Mouse (Mus musculus) embryonic facial prominence, embryonic 11.5 days (tissue): ENCODE measurements at regions not wholly inside any gene's neighbourhood (a gene's known extent, or its start where the extent isn't known, plus 50 kb on each side); places are given as distances from the start of the nearest gene placed in this dataset.
A peak's percentile ranks its signal among the peaks of the same experiment; 100 is the strongest.

Source experiments
- ATAC-seq: fragments of 200-750 bp; cut with Nextera tagmentation; replicated peaks from 2 replicates; pipeline ENCODE4 v1.8.0; 2017; ENCODE audit warnings: low read depth; ENCODE audit not compliant: insufficient number of reproducible peaks, low FRiP score, low TSS enrichment
- DNase-seq: peaks from one replicate; pipeline ENCODE4 v3.0.0-alpha.2; 2015; ENCODE audit warnings: low spot score
- H3K27ac ChIP-seq: fragments of 300-500 bp; sonication (generic); replicated peaks from 2 replicates; pipeline ENCODE4 v1.5.1; 2014; ENCODE audit warnings: mild to moderate bottlenecking, low read depth, low read length, control low read depth
- H3K27me3 ChIP-seq: fragments of 300-500 bp; sonication (generic); 2 replicates; pipeline ENCODE4 v1.6.1; 2014; ENCODE audit warnings: mild to moderate bottlenecking, low read length, moderate library complexity, mixed read lengths; ENCODE audit not compliant: control insufficient read depth, insufficient read depth
- H3K36me3 ChIP-seq: fragments of 300-500 bp; sonication (generic); replicated peaks from 2 replicates; pipeline ENCODE4 v1.6.1; 2014; ENCODE audit warnings: low read depth, mild to moderate bottlenecking, low read length, moderate library complexity, mixed read lengths; ENCODE audit not compliant: control insufficient read depth, insufficient read depth
- H3K4me1 ChIP-seq: fragments of 300-500 bp; sonication (generic); 2 replicates; pipeline ENCODE4 v1.6.1; 2014; ENCODE audit warnings: low read length, mixed read lengths; ENCODE audit not compliant: control insufficient read depth, insufficient read depth
- H3K4me2 ChIP-seq: fragments of 300-500 bp; sonication (generic); 2 replicates; pipeline ENCODE4 v1.6.1; 2014; ENCODE audit warnings: low read depth, mild to moderate bottlenecking, control low read depth, low read length, moderate library complexity
- H3K4me3 ChIP-seq: fragments of 300-500 bp; sonication (generic); 2 replicates; pipeline ENCODE4 v1.5.1; 2014; ENCODE audit warnings: low read depth, low read length, control low read depth
- H3K9ac ChIP-seq: fragments of 300-500 bp; sonication (generic); replicated peaks from 2 replicates; pipeline ENCODE4 v1.6.1; 2014; ENCODE audit warnings: mild to moderate bottlenecking, control low read depth, low read length
- H3K9me3 ChIP-seq: fragments of 300-500 bp; sonication (generic); replicated peaks from 2 replicates; pipeline ENCODE4 v1.6.1; 2016; ENCODE audit warnings: mild to moderate bottlenecking, low read length, inconsistent platforms, mixed read lengths; ENCODE audit not compliant: control insufficient read depth
- whole genome bisulfite sequencing: fragments of 180-500 bp; shearing (Covaris S2); extraction: QIAGEN DNeasy Blood & Tissue Kit; methylation state at CpG from one replicate; pipeline ENCODE4 v1.1.7; 2014; 5-methylcytosine and 5-hydroxymethylcytosine counted together

DNA sequence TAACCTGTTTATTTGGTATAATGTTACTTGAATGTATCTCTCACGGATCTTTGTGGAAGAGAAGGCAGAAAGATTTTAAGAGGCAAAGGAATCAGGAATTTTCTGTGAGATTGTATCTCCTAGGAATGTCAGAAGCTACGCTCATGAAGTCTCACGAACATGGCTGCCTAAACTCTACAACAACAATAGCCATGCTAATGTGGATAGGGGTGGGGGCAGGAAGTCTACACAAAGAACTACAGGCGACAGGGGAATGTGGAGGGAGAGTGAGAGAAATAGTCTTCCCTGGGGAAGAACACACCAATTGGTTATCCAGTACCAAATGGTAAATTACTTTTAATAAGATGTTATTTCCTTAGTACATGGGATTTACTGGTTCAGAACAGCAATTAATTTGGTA is 164.3 kb upstream of the Zfp462 start:
- ATAC-seq = no peak
- H3K27ac ChIP-seq = no peak overlapping the region
- no peaks in the 10 kb centered on the region for H3K9me3 ChIP-seq
- H3K4me1 ChIP-seq = no peaks in the 10 kb centered on the region
- H3K27me3 ChIP-seq = no peaks in the 10 kb centered on the region
- H3K9ac ChIP-seq = no peak overlapping the region
- H3K4me2 ChIP-seq = no peak overlapping the region
- no peak for DNase-seq
- 62% methylated on average over 4 of the region's 4 CpGs for WGBS
- no peak overlapping the region for H3K4me3 ChIP-seq
- H3K36me3 ChIP-seq = no peaks in the 10 kb centered on the region

DNA sequence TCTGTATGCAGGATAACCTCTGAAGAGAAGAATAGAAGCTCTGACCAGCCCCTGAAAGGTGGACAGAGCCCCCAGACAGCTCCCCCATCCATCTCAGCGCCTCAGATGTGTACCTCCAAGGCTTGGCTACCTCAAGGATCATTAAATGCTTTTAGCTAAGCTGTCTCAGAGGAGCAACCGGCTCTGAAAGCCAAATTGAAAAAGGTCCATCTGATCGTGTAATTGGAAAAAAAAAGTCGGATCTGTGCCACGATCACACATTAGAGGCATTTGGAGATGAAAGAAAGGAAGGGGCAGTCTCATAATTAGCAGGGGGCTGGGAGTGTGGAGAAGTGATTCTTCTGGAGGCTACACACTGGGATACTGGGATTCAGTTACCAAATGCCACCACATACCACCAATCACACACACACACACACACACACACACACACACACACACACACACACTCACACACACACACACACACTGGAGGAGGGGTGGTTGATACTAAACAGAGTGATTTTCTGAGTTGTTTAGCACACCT is 153.6 kb upstream of the Zfp462 start:
- H3K27ac ChIP-seq = no peak overlapping the region
- no peak overlapping the region for H3K4me3 ChIP-seq
- DNase-seq = no peak
- no peak for ATAC-seq
- no peaks in the 10 kb centered on the region for H3K27me3 ChIP-seq
- no peaks in the 10 kb centered on the region for H3K36me3 ChIP-seq
- no peak overlapping the region for H3K4me2 ChIP-seq
- whole genome bisulfite sequencing = 67% methylated on average over 5 of the region's 5 CpGs
- no peaks in the 10 kb centered on the region for H3K4me1 ChIP-seq
- H3K9me3 ChIP-seq = no peaks in the 10 kb centered on the region
- H3K9ac ChIP-seq = no peak overlapping the region

DNA sequence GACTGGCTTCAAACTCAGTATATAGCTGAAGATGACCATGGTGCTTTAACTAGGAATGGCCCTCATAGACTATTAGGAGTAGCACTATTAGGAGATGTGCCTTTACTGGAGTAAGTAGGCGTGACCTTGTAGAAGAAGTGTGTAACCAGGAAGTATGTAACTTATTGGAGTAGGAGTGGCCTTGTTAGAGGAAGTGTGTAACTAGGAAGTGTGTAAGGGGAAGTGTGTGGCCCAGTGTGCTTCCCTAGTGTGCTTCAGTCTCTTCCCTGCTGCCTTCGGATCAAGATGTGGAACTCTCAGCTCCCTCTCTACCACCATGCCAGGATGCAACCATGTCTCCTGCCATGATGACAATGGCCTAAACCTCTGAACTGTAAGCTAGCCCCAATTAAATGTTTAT is 151.0 kb upstream of the Zfp462 start:
- ATAC-seq = no peak
- H3K27me3 ChIP-seq = no peaks in the 10 kb centered on the region
- no peaks in the 10 kb centered on the region for H3K36me3 ChIP-seq
- H3K4me3 ChIP-seq = no peak overlapping the region
- no peak overlapping the region for H3K4me2 ChIP-seq
- WGBS = 90% methylated on average over 2 of the region's 2 CpGs
- no peaks in the 10 kb centered on the region for H3K9me3 ChIP-seq
- no peak for DNase-seq
- H3K27ac ChIP-seq = no peak overlapping the region
- H3K9ac ChIP-seq = no peak overlapping the region
- H3K4me1 ChIP-seq = no peaks in the 10 kb centered on the region

DNA sequence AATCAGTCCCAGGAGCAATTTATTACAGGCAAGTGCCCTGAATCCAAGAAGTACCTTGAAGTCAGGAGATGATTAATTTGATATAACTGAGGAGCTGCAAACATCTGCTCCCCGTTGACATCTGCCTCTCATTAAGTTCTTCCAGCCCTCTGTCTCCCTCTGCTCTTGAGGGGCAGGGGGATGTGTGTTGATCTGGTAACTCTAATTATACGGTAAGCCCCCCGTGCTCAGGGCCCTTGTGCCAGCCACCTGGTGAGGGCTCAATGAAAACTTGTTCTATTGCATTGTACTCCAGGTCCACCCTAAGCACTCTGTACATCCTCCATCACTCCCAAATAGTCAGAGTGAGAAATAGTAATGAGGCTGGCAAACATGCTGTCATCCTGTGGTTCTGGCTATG is 149.6 kb upstream of the Zfp462 start:
- 15% methylated on average over 3 of the region's 3 CpGs for WGBS
- Histone ChIP-seq H3K9ac (no peak overlapping the region), H3K27ac (no peak overlapping the region), H3K4me2 (no peak overlapping the region), H3K36me3 (no peaks in the 10 kb centered on the region), H3K4me3 (no peak overlapping the region), H3K9me3 (no peaks in the 10 kb centered on the region), H3K27me3 (no peaks in the 10 kb centered on the region), H3K4me1 (no peaks in the 10 kb centered on the region)
- no peak for ATAC-seq
- peak; percentile 69 for DNase-seq

DNA sequence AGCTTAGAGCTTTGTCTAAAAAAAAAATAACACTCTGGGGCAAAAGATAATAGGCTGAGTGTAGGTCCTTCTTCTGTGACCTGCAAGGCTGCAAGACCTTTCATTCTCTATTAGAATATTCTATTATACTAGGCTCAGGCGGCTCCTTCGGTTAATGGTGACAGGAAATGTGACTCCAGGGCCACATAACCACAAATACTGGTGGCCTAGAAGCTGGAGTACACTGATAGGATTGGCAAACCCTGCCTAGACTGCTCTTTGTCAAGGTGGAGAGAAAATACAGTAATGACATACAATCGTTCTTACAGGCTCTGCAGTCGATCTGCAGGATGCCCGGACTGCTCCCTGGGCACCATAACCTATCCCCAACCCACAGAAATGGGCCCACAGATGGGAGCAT is 146.3 kb upstream of the Zfp462 start:
- H3K9ac ChIP-seq = no peak overlapping the region
- no peak overlapping the region for H3K27ac ChIP-seq
- H3K4me1 ChIP-seq = no peaks in the 10 kb centered on the region
- H3K9me3 ChIP-seq = no peaks in the 10 kb centered on the region
- no peak for ATAC-seq
- no peak for DNase-seq
- H3K4me3 ChIP-seq = no peak overlapping the region
- H3K4me2 ChIP-seq = no peak overlapping the region
- no peaks in the 10 kb centered on the region for H3K27me3 ChIP-seq
- 85% methylated on average over 5 of the region's 5 CpGs for WGBS
- no peaks in the 10 kb centered on the region for H3K36me3 ChIP-seq

DNA sequence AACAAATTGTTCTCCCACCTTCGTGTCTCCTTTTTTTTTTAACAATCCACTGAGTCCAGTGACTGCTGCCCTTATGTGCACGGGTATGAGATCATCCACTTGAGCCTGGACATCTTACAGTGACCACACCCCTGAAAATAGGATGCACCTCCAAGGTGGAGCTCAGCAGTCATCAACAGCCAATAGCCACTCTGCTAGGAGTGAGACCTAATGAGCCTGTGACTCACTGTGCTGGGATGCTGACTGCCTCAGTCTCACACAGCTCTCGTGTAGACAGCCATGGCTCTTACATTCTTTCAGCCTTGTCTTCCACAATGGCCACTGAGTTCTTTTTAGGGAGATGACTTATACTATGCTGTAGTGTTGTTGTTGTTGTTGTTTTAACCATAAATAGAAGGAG is 133.7 kb upstream of the Zfp462 start:
- no peaks in the 10 kb centered on the region for H3K36me3 ChIP-seq
- DNase-seq = no peak
- H3K4me1 ChIP-seq = no peaks in the 10 kb centered on the region
- no peaks in the 10 kb centered on the region for H3K9me3 ChIP-seq
- 65% methylated on average over 3 of the region's 3 CpGs for WGBS
- no peak overlapping the region for H3K27ac ChIP-seq
- H3K9ac ChIP-seq = no peak overlapping the region
- H3K27me3 ChIP-seq = no peaks in the 10 kb centered on the region
- H3K4me2 ChIP-seq = no peak overlapping the region
- no peak for ATAC-seq
- H3K4me3 ChIP-seq = no peak overlapping the region

DNA sequence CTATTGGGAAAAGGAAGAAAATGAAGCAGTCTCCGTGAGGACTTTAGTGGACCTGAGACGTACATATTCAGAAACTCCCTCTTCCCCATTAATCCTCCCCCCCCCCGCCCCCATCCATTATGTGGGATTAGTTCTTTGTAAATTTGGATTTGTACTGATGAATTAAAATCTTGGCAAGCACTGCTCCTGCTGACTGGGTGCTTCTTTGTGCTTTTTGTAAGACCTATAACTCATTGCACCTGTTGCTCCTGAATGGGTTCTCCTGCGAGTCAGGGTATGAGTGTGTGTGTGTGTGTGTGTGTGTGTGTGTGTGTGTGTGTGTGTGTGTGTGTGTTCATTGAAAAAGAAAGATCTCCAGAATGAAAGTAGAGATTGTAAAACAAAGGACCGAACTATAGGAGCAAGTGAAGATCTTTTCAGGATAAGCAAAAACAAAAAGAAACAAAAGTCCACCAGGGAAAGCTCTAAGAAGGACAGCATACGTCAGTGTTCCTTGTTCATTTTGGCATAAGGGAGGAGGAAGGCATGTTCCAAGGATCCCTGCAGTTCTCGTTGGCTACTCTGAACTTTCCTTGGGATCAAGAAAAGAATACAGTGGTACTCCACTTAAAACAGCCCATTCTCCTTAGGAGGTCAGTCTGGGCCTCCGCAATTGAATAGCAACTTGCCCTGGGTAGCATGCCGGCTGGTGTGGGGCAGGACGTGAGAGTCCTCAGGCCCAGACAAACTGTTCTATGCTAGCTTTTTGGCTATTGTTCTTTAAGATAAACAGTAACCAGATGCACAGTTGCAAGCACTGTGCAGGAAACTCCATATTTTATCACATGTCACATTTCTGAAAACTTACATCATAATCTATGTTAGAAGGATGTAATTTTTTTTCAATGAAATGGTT is 131.9 kb upstream of the Zfp462 start:
- Histone ChIP-seq H3K27me3 (no peaks in the 10 kb centered on the region), H3K36me3 (no peaks in the 10 kb centered on the region), H3K4me3 (no peak overlapping the region), H3K4me1 (no peaks in the 10 kb centered on the region), H3K9ac (no peak overlapping the region), H3K27ac (no peak overlapping the region), H3K9me3 (no peaks in the 10 kb centered on the region), H3K4me2 (no peak overlapping the region)
- ATAC-seq (no peak), DNase-seq (no peak)
- 63% methylated on average over 10 of the region's 10 CpGs for WGBS

DNA sequence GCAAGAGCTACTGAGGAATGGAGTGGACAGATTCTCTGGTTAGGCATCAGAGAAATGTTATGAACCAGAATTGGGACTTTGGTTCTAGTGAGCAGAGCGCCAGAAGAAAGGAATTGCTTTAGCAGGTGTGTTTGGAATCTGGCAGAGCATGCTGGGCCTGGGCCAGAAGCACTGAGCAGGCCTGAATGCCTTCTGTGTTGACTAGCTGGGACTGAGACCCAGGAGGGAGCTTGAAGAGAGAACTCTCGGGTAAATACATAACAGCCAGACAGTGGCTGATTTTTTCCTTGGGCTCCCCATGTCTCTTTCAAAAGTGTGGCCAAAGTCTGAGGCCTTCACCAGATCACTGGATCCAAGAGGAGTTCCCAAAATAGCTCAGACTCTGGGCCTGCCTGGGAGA is 107.5 kb upstream of the Zfp462 start:
- H3K9me3 ChIP-seq = no peaks in the 10 kb centered on the region
- ATAC-seq (no peak), DNase-seq (no peak)
- WGBS = 91% methylated on average over 2 of the region's 2 CpGs
- H3K4me1 ChIP-seq = no peaks in the 10 kb centered on the region; the same call in 1 of the 2 replicates
- no peaks in the 10 kb centered on the region for H3K27me3 ChIP-seq
- H3K27ac ChIP-seq = no peak overlapping the region
- H3K9ac ChIP-seq = no peak overlapping the region
- no peaks in the 10 kb centered on the region for H3K36me3 ChIP-seq
- no peak overlapping the region for H3K4me3 ChIP-seq
- H3K4me2 ChIP-seq = no peak overlapping the region
